Mouse (Mus musculus) kidney, embryonic 14.5 days (tissue): ENCODE results near the gene Cpa1. TPM values are rescaled to one million over a fixed set of nuclear protein-coding genes. Genes with fewer than 3 reads are reported as not detected.

Experiments
- ATAC-seq: fragments of 200-750 bp; cut with Nextera tagmentation; 2 replicates; pipeline ENCODE4 v1.8.0; 2017; ENCODE audit warnings: moderate number of reproducible peaks, mild to moderate bottlenecking, moderate TSS enrichment, moderate library complexity; ENCODE audit not compliant: low FRiP score, low TSS enrichment
- H3K27ac ChIP-seq: fragments of 300-500 bp; sonication (generic); 2 replicates; pipeline ENCODE4 v1.5.1; 2014; ENCODE audit warnings: low read depth, mild to moderate bottlenecking, low read length, moderate library complexity, mixed read lengths
- H3K27me3 ChIP-seq: fragments of 300-500 bp; sonication (generic); 2 replicates; pipeline ENCODE4 v1.6.1; 2014; ENCODE audit warnings: mild to moderate bottlenecking, low read length; ENCODE audit not compliant: control insufficient read depth, insufficient read depth
- H3K36me3 ChIP-seq: fragments of 300-500 bp; sonication (generic); 2 replicates; pipeline ENCODE4 v1.6.1; 2014; ENCODE audit warnings: low read length, mixed read lengths; ENCODE audit not compliant: control insufficient read depth, insufficient read depth
- H3K4me1 ChIP-seq: fragments of 300-500 bp; sonication (generic); 2 replicates; pipeline ENCODE4 v1.6.1; 2014; ENCODE audit warnings: low read length, mixed read lengths; ENCODE audit not compliant: control insufficient read depth, insufficient read depth
- H3K4me2 ChIP-seq: fragments of 300-500 bp; sonication (generic); replicated peaks from 2 replicates; pipeline ENCODE4 v1.6.1; 2014; ENCODE audit warnings: low read depth, mild to moderate bottlenecking, low read length
- H3K4me3 ChIP-seq: fragments of 300-500 bp; sonication (generic); 2 replicates; pipeline ENCODE4 v1.5.1; 2014; ENCODE audit warnings: mild to moderate bottlenecking, low read length
- H3K9ac ChIP-seq: fragments of 300-500 bp; sonication (generic); 2 replicates; pipeline ENCODE4 v1.6.1; 2014; ENCODE audit warnings: low read depth, mild to moderate bottlenecking, low read length, moderate library complexity
- H3K9me3 ChIP-seq: fragments of 300-500 bp; sonication (generic); 2 replicates; pipeline ENCODE4 v1.6.1; 2016; ENCODE audit warnings: low read length; ENCODE audit not compliant: control insufficient read depth
- WGBS: fragments of 180-500 bp; shearing (Covaris S2); extraction: QIAGEN DNeasy Blood & Tissue Kit; methylation state at CpG from one replicate; pipeline ENCODE4 v1.1.7; 2014; 5-methylcytosine and 5-hydroxymethylcytosine counted together
- polyA plus RNA-seq: library from polyadenylated mRNA; unstranded; fragments of >200 nt; fragmentation: Nextera tagmentation; extraction: Ambion mirVana; gene quantifications from 2 replicates; pipeline ENCODE4 v1.2.1, GENCODE M21; 2014

The Cpa1 gene
- polyA plus RNA-seq, 1 experiment from 2014 or later: 1.8 TPM

DNA sequence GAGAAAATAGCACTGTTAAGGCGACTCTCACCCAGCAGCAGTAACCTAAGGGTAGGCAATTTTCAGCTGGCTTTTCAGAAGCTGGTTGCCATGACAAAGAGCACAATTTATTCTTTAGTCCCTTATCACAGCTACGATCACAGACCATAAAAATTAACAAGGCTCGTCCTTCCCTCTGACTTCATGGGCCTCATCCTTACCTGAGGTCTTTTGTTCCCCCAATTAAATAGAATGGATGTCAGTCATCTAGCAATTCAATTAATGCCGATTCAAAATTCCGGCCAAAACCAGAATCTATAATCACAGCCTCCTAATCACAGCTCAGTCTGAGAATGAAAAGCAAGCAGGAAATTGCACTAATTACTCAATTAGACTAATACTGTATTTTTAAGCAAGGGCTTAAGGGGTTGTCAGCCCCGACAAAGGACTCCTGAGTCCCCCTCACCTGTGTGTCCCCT is 15.4 kb downstream of the Cpa1 start:
- Histone ChIP-seq H3K27me3 (no peaks in the 10 kb centered on the region), H3K27ac (peak overlapping the region; percentile 88), H3K4me3 (no peak overlapping the region), H3K4me2 (no peak overlapping the region), H3K9me3 (no peaks in the 10 kb centered on the region), H3K36me3 (0 out of 2 replicates have a peak, but pooled peaks cover 3% of the 10 kb centered on the region), H3K4me1 (peaks cover 41% of the 10 kb centered on the region), H3K9ac (no peak overlapping the region)
- ATAC-seq: no peak
- 21% methylated on average over 6 of the region's 6 CpGs for WGBS

DNA sequence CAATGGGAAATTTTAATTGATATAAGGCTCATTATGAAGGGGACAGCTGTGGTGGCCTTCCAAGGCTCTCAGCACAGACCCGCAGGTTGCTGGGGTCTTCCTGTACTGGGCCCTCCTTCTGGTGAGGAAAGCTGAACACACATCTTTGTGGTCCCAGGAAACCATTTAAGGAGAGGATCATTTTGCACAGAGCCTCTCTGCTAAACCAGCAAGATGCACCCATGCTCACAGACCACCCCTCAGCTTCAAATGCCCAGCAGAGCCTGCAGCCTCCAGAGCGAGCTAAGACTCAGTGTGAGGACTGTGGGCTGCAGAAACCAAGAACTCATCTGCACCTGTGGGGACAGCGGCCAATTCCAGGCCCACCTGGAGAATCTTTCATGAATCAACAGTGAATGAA is 15.9 kb downstream of the Cpa1 start:
- no peak overlapping the region for H3K4me2 ChIP-seq

DNA sequence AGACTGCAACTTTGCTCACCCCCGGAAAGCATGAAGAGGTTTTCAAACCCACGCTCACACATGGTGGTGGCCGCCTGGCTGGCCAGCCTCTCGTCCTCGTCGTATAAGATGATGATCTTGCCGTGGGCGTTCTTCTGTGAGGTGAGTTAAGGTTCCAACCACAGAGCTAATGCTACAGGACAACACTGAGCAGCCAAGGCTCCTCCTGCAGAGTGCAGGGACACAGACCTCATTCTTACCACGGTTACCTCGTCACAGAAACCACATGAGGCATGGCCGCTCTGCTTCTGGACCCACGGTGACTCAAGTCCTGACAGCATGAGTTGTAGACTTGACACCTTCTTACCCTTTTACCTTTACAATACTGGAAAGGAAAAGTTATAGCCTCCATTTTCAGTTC is 18.3 kb downstream of the Cpa1 start:
- Histone ChIP-seq H3K36me3 (peaks cover 3% of the 10 kb centered on the region; the same call in 1 of the 2 replicates), H3K9ac (no peak overlapping the region), H3K27ac (peak overlapping the region; percentile 66; the same call in 1 of the 2 replicates), H3K9me3 (no peaks in the 10 kb centered on the region), H3K4me1 (peaks cover 36% of the 10 kb centered on the region), H3K4me3 (no peak overlapping the region), H3K4me2 (no peak overlapping the region), H3K27me3 (no peaks in the 10 kb centered on the region)
- no peak for ATAC-seq
- 79% methylated on average over 12 of the region's 12 CpGs for WGBS

More for the DNA sequence above, 15.9 kb downstream of the Cpa1 start:
- ATAC-seq: no peak
- WGBS: 62% methylated on average over 3 of the region's 3 CpGs
- Histone ChIP-seq H3K9ac (no peak overlapping the region), H3K27me3 (no peaks in the 10 kb centered on the region), H3K4me3 (no peak overlapping the region), H3K27ac (peak overlapping the region; percentile 88), H3K4me1 (peaks cover 40% of the 10 kb centered on the region), H3K9me3 (no peaks in the 10 kb centered on the region), H3K36me3 (0 out of 2 replicates have a peak, but pooled peaks cover 3% of the 10 kb centered on the region)

DNA sequence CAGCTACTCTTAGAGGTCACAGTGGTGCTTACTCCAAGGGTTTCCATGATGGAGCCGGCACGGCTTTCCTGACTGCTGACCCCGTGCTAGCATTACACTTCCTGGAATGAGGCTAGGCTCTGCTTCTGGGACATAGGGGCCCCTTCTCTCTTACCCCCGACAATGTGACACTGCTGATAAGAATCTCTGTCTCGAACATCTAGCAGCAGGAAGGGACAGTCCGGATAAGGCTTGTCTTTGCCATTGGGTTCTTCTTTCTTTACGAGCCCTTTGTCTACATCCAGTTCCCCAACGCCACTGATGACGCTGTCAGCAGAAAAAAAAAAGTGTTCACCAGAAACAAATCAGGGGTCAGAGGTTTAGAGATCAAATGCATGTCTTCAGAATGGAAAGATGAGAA is 19.6 kb downstream of the Cpa1 start:
- Histone ChIP-seq H3K36me3 (peaks cover 3% of the 10 kb centered on the region; the same call in 1 of the 2 replicates), H3K27me3 (no peaks in the 10 kb centered on the region), H3K4me2 (no peak overlapping the region), H3K4me3 (no peak overlapping the region), H3K9ac (no peak overlapping the region), H3K4me1 (peaks cover 26% of the 10 kb centered on the region), H3K27ac (no peak overlapping the region), H3K9me3 (no peaks in the 10 kb centered on the region)
- 64% methylated on average over 9 of the region's 9 CpGs for WGBS
- ATAC-seq: no peak

DNA sequence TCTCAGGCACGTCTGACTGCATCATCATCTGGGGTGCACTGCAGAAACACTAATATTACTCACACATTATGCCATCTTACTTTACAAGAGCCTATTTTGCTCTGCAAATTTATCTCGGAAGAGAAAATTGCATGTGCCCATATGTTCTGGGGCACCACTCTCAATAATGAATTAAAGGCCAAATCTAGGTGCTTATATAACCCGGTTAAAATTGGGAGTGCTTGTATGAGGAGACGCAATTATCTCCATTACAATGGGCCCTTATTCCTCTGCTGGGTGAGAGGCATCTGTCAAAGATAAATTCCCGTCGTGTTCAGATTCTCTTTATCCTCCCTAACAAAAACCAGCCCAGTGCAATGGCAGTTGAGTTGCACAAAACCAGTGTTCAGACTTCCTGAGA is 25.8 kb downstream of the Cpa1 start:
- H3K36me3 ChIP-seq: no peaks in the 10 kb centered on the region; the same call in 1 of the 2 replicates
- no peak for ATAC-seq
- no peaks in the 10 kb centered on the region for H3K9me3 ChIP-seq
- H3K4me1 ChIP-seq: peaks cover 16% of the 10 kb centered on the region; the same call in 1 of the 2 replicates
- no peak overlapping the region for H3K4me3 ChIP-seq
- H3K27me3 ChIP-seq: no peaks in the 10 kb centered on the region
- H3K27ac ChIP-seq: peak overlapping the region; percentile 57
- H3K4me2 ChIP-seq: no peak overlapping the region
- no peak overlapping the region for H3K9ac ChIP-seq
- WGBS: 72% methylated on average over 6 of the region's 6 CpGs

DNA sequence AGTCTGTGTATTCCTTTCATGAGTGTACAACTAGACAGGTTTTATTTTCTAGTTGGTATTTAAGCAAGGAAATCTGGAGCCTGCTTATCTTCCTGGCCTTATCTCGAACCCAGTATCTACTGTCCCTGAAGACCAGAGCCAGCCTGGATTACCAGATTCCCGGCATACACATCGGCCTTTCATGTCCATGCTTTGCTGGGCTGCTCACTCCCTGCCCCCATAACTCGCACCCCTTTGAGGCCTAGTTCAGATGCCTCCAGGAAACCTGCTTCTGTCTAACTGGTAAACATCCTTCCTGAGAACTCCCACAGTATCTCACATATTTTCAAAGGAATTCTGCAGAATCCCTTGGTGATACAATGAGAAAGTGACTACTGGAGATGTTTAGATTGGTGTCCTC is 26.3 kb downstream of the Cpa1 start:
- H3K36me3 ChIP-seq: no peaks in the 10 kb centered on the region; the same call in 1 of the 2 replicates
- no peaks in the 10 kb centered on the region for H3K27me3 ChIP-seq
- no peaks in the 10 kb centered on the region for H3K9me3 ChIP-seq
- H3K4me2 ChIP-seq: no peak overlapping the region
- ATAC-seq: no peak
- no peak overlapping the region for H3K9ac ChIP-seq
- H3K27ac ChIP-seq: peak overlapping the region; percentile 57
- WGBS: 59% methylated on average over 4 of the region's 4 CpGs
- peaks cover 16% of the 10 kb centered on the region; the same call in 1 of the 2 replicates for H3K4me1 ChIP-seq
- H3K4me3 ChIP-seq: no peak overlapping the region

DNA sequence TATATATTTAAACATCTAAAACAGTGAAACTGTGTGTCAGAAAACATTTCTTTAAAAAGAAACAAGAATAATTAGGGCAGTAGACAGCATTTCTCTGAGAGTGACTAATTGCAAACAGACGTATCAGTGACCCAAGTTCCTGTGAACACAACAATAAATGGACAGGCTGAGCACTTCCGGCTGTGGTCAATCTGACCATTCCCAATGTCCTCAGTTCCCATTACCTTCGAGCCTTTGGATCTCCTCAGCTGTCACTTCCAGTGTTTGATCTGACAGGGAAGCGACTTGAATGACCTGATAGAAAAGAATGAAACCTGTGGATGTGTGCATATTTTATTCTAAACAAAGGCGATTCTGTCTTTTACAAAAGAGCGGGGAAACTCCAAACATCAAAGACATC is 27.0 kb downstream of the Cpa1 start:
- H3K27ac ChIP-seq: peak overlapping the region; percentile 57; the same call in 1 of the 2 replicates
- no peak for ATAC-seq

DNA sequence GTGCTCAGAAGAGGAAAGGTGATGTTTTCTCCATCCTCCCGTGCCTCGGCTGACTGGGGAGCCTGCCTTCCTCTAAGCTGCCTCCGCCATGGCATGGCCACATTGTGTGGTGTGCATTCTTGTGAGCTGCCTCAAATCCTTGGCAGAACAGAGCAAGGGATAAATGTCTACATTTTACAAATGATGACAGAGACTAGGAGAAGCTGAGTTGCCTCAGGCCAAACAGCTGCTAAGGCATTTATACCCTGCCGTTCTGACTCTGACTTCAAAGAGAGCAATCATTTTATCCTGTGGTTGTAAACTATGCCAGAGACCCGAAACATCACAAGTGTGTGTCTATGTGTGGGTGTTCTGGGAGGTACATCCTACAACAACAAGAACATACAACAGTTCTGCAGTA is 28.6 kb downstream of the Cpa1 start:
- H3K4me2 ChIP-seq: no peak overlapping the region
- WGBS: 41% methylated on average over 5 of the region's 5 CpGs
- no peaks in the 10 kb centered on the region for H3K36me3 ChIP-seq
- H3K9ac ChIP-seq: no peak overlapping the region
- H3K9me3 ChIP-seq: no peaks in the 10 kb centered on the region
- H3K4me3 ChIP-seq: no peak overlapping the region
- ATAC-seq: no peak
- 0 out of 2 replicates have a peak overlapping the region, but pooled peaks have one; percentile 11 for H3K27ac ChIP-seq
- peaks cover 21% of the 10 kb centered on the region; the same call in 1 of the 2 replicates for H3K4me1 ChIP-seq
- H3K27me3 ChIP-seq: no peaks in the 10 kb centered on the region

More for the DNA sequence above, 27.0 kb downstream of the Cpa1 start:
- Histone ChIP-seq H3K36me3 (no peaks in the 10 kb centered on the region), H3K27me3 (no peaks in the 10 kb centered on the region), H3K9me3 (no peaks in the 10 kb centered on the region), H3K4me1 (peaks cover 16% of the 10 kb centered on the region; the same call in 1 of the 2 replicates), H3K4me3 (no peak overlapping the region), H3K4me2 (no peak overlapping the region), H3K9ac (no peak overlapping the region)
- WGBS: 42% methylated on average over 6 of the region's 6 CpGs

DNA sequence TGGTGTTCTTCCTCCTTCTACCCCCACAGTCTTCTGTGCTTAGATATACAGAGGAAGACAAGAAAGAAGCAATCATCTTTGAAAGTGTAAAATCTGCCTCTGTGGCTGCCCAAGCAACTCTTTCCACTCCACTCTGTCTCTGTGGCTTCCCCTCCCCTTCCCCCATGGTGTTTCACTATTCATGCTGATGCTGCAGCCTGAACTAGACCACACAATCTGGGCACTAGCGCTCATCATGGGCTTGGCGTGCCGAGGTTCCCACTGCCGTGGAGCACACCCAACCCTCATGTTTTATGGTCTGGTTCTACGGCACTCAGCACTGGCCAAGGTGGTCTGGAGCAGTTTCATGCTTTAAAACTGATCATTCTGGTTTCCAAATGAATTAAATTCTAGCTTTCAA is 32.7 kb downstream of the Cpa1 start:
- Histone ChIP-seq H3K9ac (no peak overlapping the region), H3K27ac (peak overlapping the region; percentile 6; the same call in 1 of the 2 replicates), H3K27me3 (no peaks in the 10 kb centered on the region), H3K36me3 (no peaks in the 10 kb centered on the region), H3K4me1 (peaks cover 39% of the 10 kb centered on the region), H3K4me3 (no peak overlapping the region), H3K9me3 (no peaks in the 10 kb centered on the region), H3K4me2 (no peak overlapping the region)
- no peak for ATAC-seq
- 78% methylated on average over 5 of the region's 5 CpGs for WGBS
